Mouse (Mus musculus): ENCODE data around the gene Reps1.

GRCm38 (mm10) chr10:18056391-18056745 lies 707 bp downstream of the Reps1 start:
- no peak for TF ChIP-seq POLR2A (IDR thresholded peaks at IDR 0.05; ENCODE audit: insufficient read depth, low read length)
- no peak for TF ChIP-seq CTCF (IDR thresholded peaks at IDR 0.05; ENCODE audit: low read depth, low read length)

All from ES-Bruce4 (cell line).